In genomic region chr5:34287838-34288145, GRCm38 (mm10) we compare ENCODE assay signal across 8 mouse cellular contexts. TPM values are rescaled to one million over a fixed set of nuclear protein-coding genes. Genes with fewer than 3 reads are reported as not detected.
DNase-seq lines count a peak whose midpoint lies in the region; ATAC-seq and TF ChIP-seq lines count a peak whose summit lies in the region.
"Had no signal": no experiment of that assay in that cellular context is flagged by ENCODE, and none has a peak within 500 bp of the region (broad histone marks: within the 10 kb centered on the region; RNA-seq: fewer than 3 reads in every experiment).

No protein-coding gene starts in this region.

- H3K4me3 ChIP-seq in kidney, postnatal 0 days (replicated peaks; ENCODE audit: low read depth, low read length): peak overlapping the region; percentile 53
- H3K4me3 ChIP-seq in embryonic facial prominence, embryonic 12.5 days: peak overlapping the region; percentile 70
- H3K4me3 ChIP-seq in hindbrain, embryonic 16.5 days (ENCODE audit: low read length): peak overlapping the region; percentile 81

- peak overlapping the region; percentile 87 for H3K4me2 ChIP-seq in kidney, postnatal 0 days (ENCODE audit: low read length)
- peak overlapping the region; percentile 97 for H3K4me2 ChIP-seq in embryonic facial prominence, embryonic 12.5 days (replicated peaks)
- H3K4me2 ChIP-seq in hindbrain, embryonic 16.5 days (ENCODE audit: low read length): peak overlapping the region; percentile 72

- no peak overlapping the region for H3K9ac ChIP-seq in kidney, postnatal 0 days (ENCODE audit: low read depth, low read length)
- H3K9ac ChIP-seq in embryonic facial prominence, embryonic 12.5 days: peak overlapping the region; percentile 60
- peak overlapping the region; percentile 79 for H3K9ac ChIP-seq in hindbrain, embryonic 16.5 days (ENCODE audit: low read depth, low read length)

- H3K9me3 ChIP-seq in kidney, postnatal 0 days (replicated peaks; ENCODE audit: low read length): no peaks in the 10 kb centered on the region
- no peaks in the 10 kb centered on the region for H3K9me3 ChIP-seq in embryonic facial prominence, embryonic 12.5 days
- no peaks in the 10 kb centered on the region for H3K9me3 ChIP-seq in hindbrain, embryonic 16.5 days (ENCODE audit: control insufficient read depth, low read length)

- H3K27me3 ChIP-seq in kidney, postnatal 0 days (ENCODE audit: insufficient read depth, low read length): peaks cover 34% of the 10 kb centered on the region
- H3K27me3 ChIP-seq in embryonic facial prominence, embryonic 12.5 days: peaks cover 69% of the 10 kb centered on the region
- H3K27me3 ChIP-seq in hindbrain, embryonic 16.5 days (replicated peaks; ENCODE audit: control insufficient read depth, insufficient read depth, low read length): peaks cover 9% of the 10 kb centered on the region

- ATAC-seq in kidney, postnatal 0 days (replicated peaks; ENCODE audit: low FRiP score, low read depth): no peak
- no peak; the same call in 1 of the 2 replicates for ATAC-seq in embryonic facial prominence, embryonic 12.5 days (ENCODE audit: insufficient number of reproducible peaks, insufficient read depth, low FRiP score, low TSS enrichment)
- no peak for ATAC-seq in hindbrain, embryonic 16.5 days

- no peak for TF ChIP-seq CTCF in kidney, postnatal 0 days (IDR thresholded peaks at IDR 0.05; ENCODE audit: low read depth)

- no peak overlapping the region for H3K27ac ChIP-seq in kidney, postnatal 0 days
- no peak overlapping the region for H3K27ac ChIP-seq in embryonic facial prominence, embryonic 12.5 days
- H3K27ac ChIP-seq in hindbrain, embryonic 16.5 days (ENCODE audit: low read depth, low read length): peak overlapping the region; percentile 73

- H3K4me1 ChIP-seq in kidney, postnatal 0 days (replicated peaks; ENCODE audit: insufficient read depth, low read length): peaks cover 10% of the 10 kb centered on the region
- H3K4me1 ChIP-seq in embryonic facial prominence, embryonic 12.5 days: peaks cover 19% of the 10 kb centered on the region
- peaks cover 15% of the 10 kb centered on the region for H3K4me1 ChIP-seq in hindbrain, embryonic 16.5 days (ENCODE audit: control insufficient read depth, insufficient read depth, low read depth, low read length)

- no peaks in the 10 kb centered on the region for H3K36me3 ChIP-seq in kidney, postnatal 0 days (ENCODE audit: insufficient read depth, low read length)
- no peaks in the 10 kb centered on the region for H3K36me3 ChIP-seq in embryonic facial prominence, embryonic 12.5 days
- H3K36me3 ChIP-seq in hindbrain, embryonic 16.5 days (ENCODE audit: control insufficient read depth, insufficient read depth, low read length): no peaks in the 10 kb centered on the region

- no peak for DNase-seq in kidney, postnatal 0 days (ENCODE audit: low spot score)
- DNase-seq in kidney, postnatal 10 days: no peak
- peak; percentile 52 for DNase-seq in neural tube, embryonic 10.5 days (ENCODE audit: extremely low spot score, low spot score)
- no peak for DNase-seq in layer of hippocampus, postnatal 36 days
- no peak for DNase-seq in gastrocnemius, adult 18-20 months (ENCODE audit: low spot score)

- 3% methylated on average over 18 of the region's 18 CpGs for WGBS in kidney, postnatal 0 days
- 1% methylated on average over 18 of the region's 18 CpGs for WGBS in embryonic facial prominence, embryonic 12.5 days
- under 1% methylated on average over 16 of the region's 18 CpGs for WGBS in hindbrain, embryonic 16.5 days

RNA-seq across cellular contexts. Expression of gene Zfyve28, which starts 0.5 kb away (rescaled TPM):
- polyA plus RNA-seq in kidney, postnatal 0 days (2015; fragmentation: Nextera tagmentation; extraction: Ambion mirVana): 0.08 and 0.14 TPM in 2 replicates
- polyA plus RNA-seq in embryonic facial prominence, embryonic 12.5 days (2016; fragmentation: Nextera tagmentation; extraction: Ambion mirVana): 1.5 and 2.4 TPM in 2 replicates
- polyA plus RNA-seq in hindbrain, embryonic 16.5 days (2015; fragmentation: Nextera tagmentation; extraction: Ambion mirVana): 4.6 and 5.2 TPM in 2 replicates
- 10 to 100 TPM; 32.0 to 33.1 TPM for total RNA-seq in layer of hippocampus, postnatal 36 days (2021)
- total RNA-seq in gastrocnemius, adult 18-20 months (2021): under 1 TPM; 0.41 to 0.69 TPM

RNA-seq across cellular contexts. Expression of gene Cfap99, which starts 0.6 kb away (rescaled TPM):
- polyA plus RNA-seq in kidney, postnatal 0 days (2015; fragmentation: Nextera tagmentation; extraction: Ambion mirVana): not detected in 2 replicates
- not detected in 2 replicates for polyA plus RNA-seq in embryonic facial prominence, embryonic 12.5 days (2016; fragmentation: Nextera tagmentation; extraction: Ambion mirVana)
- polyA plus RNA-seq in hindbrain, embryonic 16.5 days (2015; fragmentation: Nextera tagmentation; extraction: Ambion mirVana): 0.19 TPM in 1 of 2 replicates, not detected in the other
- under 1 TPM; 0.32 to 0.40 TPM for total RNA-seq in layer of hippocampus, postnatal 36 days (2021)
- total RNA-seq in gastrocnemius, adult 18-20 months (2021): not detected
- total RNA-seq: adrenal gland, adult 2 months had no signal
- polyA plus RNA-seq: adrenal gland, adult 2 months had no signal

RNA-seq across cellular contexts. Expression of gene Rnf4, which starts 48.3 kb away (rescaled TPM):
- 118 and 130 TPM in 2 replicates for polyA plus RNA-seq in kidney, postnatal 0 days (2015; fragmentation: Nextera tagmentation; extraction: Ambion mirVana)
- 170 and 179 TPM in 2 replicates for polyA plus RNA-seq in embryonic facial prominence, embryonic 12.5 days (2016; fragmentation: Nextera tagmentation; extraction: Ambion mirVana)
- 132 and 139 TPM in 2 replicates for polyA plus RNA-seq in hindbrain, embryonic 16.5 days (2015; fragmentation: Nextera tagmentation; extraction: Ambion mirVana)
- total RNA-seq in layer of hippocampus, postnatal 36 days (2021): 10 to 100 TPM; 84.8 to 85.9 TPM
- 10 to 100 TPM; 18.1 to 18.6 TPM for total RNA-seq in gastrocnemius, adult 18-20 months (2021)
